Mouse (Mus musculus) liver, embryonic 11.5 days (tissue): Measurements from ENCODE around the gene Tmem221. TPM values are rescaled to one million over a fixed set of nuclear protein-coding genes. Genes with fewer than 3 reads are reported as not detected.

Experiments used
- ATAC-seq: fragments of 200-750 bp; cut with Nextera tagmentation; replicated peaks from 2 replicates; pipeline ENCODE4 v1.8.0; 2017; ENCODE audit warnings: moderate number of reproducible peaks, mild to moderate bottlenecking, moderate TSS enrichment, moderate library complexity; ENCODE audit not compliant: low FRiP score
- DNase-seq: peaks from one replicate; pipeline ENCODE4 v3.0.0-alpha.2; 2017; ENCODE audit warnings: low spot score
- H3K27ac ChIP-seq: fragments of 300-500 bp; sonication (generic); 2 replicates; pipeline ENCODE4 v1.5.1; 2014; ENCODE audit warnings: mild to moderate bottlenecking, low read depth, low read length, control low read depth
- H3K27me3 ChIP-seq: fragments of 300-500 bp; sonication (generic); replicated peaks from 2 replicates; pipeline ENCODE4 v1.6.1; 2014; ENCODE audit warnings: low read length, mixed read lengths; ENCODE audit not compliant: control insufficient read depth, insufficient read depth
- H3K36me3 ChIP-seq: fragments of 300-500 bp; sonication (generic); 2 replicates; pipeline ENCODE4 v1.6.1; 2014; ENCODE audit warnings: mild to moderate bottlenecking, low read length, moderate library complexity, mixed read lengths; ENCODE audit not compliant: control insufficient read depth, insufficient read depth
- H3K4me1 ChIP-seq: fragments of 300-500 bp; sonication (generic); replicated peaks from 2 replicates; pipeline ENCODE4 v1.6.1; 2014; ENCODE audit warnings: low read length, mixed read lengths; ENCODE audit not compliant: control insufficient read depth, insufficient read depth
- H3K4me2 ChIP-seq: fragments of 300-500 bp; sonication (generic); 2 replicates; pipeline ENCODE4 v1.6.1; 2014; ENCODE audit warnings: mild to moderate bottlenecking, control low read depth, moderate library complexity
- H3K4me3 ChIP-seq: fragments of 300-500 bp; sonication (generic); 2 replicates; pipeline ENCODE4 v1.5.1; 2014; ENCODE audit warnings: low read depth, low read length, control low read depth
- H3K9ac ChIP-seq: fragments of 300-500 bp; sonication (generic); 2 replicates; pipeline ENCODE4 v1.6.1; 2014; ENCODE audit warnings: low read depth, low read length, control low read depth
- H3K9me3 ChIP-seq: fragments of 300-500 bp; sonication (generic); 2 replicates; pipeline ENCODE4 v1.6.1; 2016; ENCODE audit warnings: low read length, inconsistent platforms, mixed read lengths; ENCODE audit not compliant: control insufficient read depth
- WGBS: fragments of 180-500 bp; shearing (Covaris S2); extraction: QIAGEN DNeasy Blood & Tissue Kit; methylation state at CpG from one replicate; pipeline ENCODE4 v1.1.7; 2014; 5-methylcytosine and 5-hydroxymethylcytosine counted together
- polyA plus RNA-seq: library from polyadenylated mRNA; unstranded; fragments of >200 nt; fragmentation: Nextera tagmentation; extraction: Ambion mirVana; gene quantifications from 2 replicates; pipeline ENCODE4 v1.2.1, GENCODE M21; 2014

Tmem221 gene
- 0.53 and 1.1 TPM in 2 replicates for polyA plus RNA-seq

DNA sequence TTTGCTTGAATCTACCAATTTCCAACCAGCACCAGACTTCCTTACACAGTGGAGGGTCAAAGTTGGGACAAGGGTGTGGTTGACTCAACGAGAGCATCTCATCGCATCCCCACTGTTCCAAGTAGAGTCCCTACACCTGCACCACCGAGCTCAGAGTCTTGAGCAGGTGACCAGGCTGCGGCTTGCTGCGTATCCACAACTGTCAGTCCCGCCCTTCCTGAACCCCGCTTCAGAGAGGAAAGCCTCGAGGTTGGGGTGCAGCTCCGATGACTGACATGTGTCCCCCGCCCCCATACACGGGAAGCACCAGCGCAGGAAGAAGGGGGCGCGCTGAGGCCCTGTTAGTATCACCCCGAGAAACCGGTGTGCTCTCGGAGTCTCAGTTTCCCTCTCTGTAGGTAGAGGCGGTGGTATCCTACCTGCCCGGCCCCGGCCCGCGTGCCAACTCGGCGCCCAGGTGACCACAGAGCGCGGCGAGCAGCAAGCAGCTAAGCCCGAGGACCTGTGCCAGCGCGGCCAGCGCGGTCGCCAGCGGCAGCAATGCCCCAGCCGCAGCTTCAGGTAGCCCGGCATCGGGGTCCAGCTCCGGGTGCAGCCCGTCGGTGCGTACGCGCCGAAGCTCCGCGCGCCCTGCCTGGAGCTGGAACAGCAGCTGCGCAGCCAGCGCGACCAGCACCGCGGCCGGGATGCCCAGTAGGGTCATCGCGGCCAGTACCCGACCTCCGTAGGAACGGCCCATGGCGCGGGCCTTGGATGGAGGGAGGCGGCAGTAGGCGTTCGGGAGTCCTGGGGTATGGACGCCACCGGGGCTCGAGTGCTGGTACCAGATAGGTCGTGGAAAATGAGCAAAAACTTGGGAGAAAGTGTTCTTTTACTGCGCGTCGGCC lies at the start of gene Tmem221:
Gene Tmem221, minus strand, starts transcription at position 801 of the 887 bp plus-strand sequence.
- H3K36me3 ChIP-seq: no peaks in the 10 kb centered on the region
- H3K27ac ChIP-seq: peak within 1 kb of the TSS; percentile 82
- ATAC-seq (no peak; the same call in 1 of the 2 replicates), DNase-seq (no peak)
- H3K27me3 ChIP-seq: peaks cover 39% of the 10 kb centered on the region
- H3K4me3 ChIP-seq: peak within 1 kb of the TSS; percentile 67
- H3K4me2 ChIP-seq: peak within 1 kb of the TSS; percentile 98
- peaks cover 38% of the 10 kb centered on the region for H3K4me1 ChIP-seq
- no peaks in the 10 kb centered on the region for H3K9me3 ChIP-seq
- 5% methylated on average over 70 of the region's 70 CpGs for WGBS
- peak within 1 kb of the TSS; percentile 63 for H3K9ac ChIP-seq

DNA sequence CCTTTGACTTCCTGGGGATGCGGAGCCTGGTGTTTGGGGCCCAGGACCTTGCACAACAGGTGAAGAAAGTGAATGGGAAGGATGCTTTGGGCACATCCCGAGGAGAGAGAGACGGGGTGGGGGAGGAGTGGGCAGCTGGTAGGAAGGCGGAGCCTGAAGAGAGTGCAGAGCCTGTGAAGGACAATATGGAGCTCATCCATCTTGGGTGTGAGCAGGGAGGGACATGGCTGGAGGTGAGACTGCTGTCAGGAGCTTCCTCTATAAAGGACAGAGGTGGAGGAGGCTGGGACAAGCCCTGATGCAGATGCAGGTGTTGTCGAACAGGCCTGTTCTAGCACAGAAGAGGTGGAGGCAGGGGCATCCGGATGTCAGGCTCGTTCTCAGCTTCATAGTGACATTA lies 45.4 kb upstream of the Tmem221 start:
- no peak overlapping the region for H3K4me3 ChIP-seq
- H3K4me2 ChIP-seq: no peak overlapping the region
- ATAC-seq (no peak), DNase-seq (no peak)
- WGBS: 60% methylated on average over 7 of the region's 7 CpGs
- peaks cover 46% of the 10 kb centered on the region for H3K27me3 ChIP-seq
- no peak overlapping the region for H3K27ac ChIP-seq
- H3K4me1 ChIP-seq: peaks cover 14% of the 10 kb centered on the region
- no peaks in the 10 kb centered on the region for H3K36me3 ChIP-seq
- no peaks in the 10 kb centered on the region for H3K9me3 ChIP-seq
- H3K9ac ChIP-seq: no peak overlapping the region

DNA sequence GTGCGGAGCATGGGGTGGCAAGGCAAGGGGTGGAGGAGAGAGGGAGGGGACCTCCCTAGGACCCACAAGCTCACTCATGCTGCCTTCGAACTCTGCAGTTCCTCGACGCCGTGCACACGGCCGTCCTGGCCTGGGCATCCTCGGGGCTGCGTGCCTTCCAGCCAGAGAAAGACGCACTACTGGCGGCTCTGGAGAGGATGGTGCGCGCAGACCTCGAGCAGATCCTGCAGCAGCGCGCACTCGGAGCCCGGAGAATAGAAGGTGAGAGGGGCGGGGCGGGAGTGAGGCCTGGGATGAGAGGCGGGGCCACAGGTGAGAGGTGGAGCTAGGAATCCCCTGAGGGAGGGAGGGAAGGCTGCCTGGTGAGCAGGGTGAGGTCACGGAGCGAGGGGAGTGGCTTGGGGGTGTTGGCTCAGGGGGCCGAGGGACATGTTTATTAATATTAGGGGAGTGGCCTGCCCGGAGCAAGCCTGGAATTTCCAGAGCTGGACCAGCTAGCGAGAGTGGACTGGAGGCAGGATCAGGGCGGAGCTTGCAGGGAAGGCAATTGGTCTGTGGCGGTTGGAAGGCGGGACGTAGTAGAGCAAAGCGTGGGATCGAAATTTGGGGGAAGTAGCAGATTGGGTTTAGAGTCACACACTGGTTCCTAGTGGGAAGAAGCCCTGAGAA lies 44.1 kb upstream of the Tmem221 start:
- whole genome bisulfite sequencing: 6% methylated on average over 32 of the region's 32 CpGs
- Histone ChIP-seq H3K4me2 (peak overlapping the region; percentile 68), H3K27ac (no peak overlapping the region), H3K9ac (no peak overlapping the region), H3K4me3 (peak overlapping the region; percentile 36), H3K27me3 (peaks cover 46% of the 10 kb centered on the region), H3K4me1 (peaks cover 14% of the 10 kb centered on the region), H3K9me3 (no peaks in the 10 kb centered on the region), H3K36me3 (no peaks in the 10 kb centered on the region)
- DNase-seq (peak; percentile 67), ATAC-seq (peak; percentile 56)

- Histone ChIP-seq H3K36me3 (no peaks in the 10 kb centered on the region), H3K27ac (no peak overlapping the region), H3K27me3 (peaks cover 46% of the 10 kb centered on the region), H3K4me2 (peak overlapping the region; percentile 68), H3K4me3 (peak overlapping the region; percentile 36), H3K9me3 (no peaks in the 10 kb centered on the region), H3K9ac (no peak overlapping the region), H3K4me1 (peaks cover 14% of the 10 kb centered on the region)
- peak; percentile 13; the same call in 1 of the 2 replicates for ATAC-seq
- DNase-seq: peak; percentile 49
- WGBS: 5% methylated on average over 63 of the region's 65 CpGs
Measured at GRCm38 (mm10) chr8:71601939-71602665, 43.4 kb upstream of the Tmem221 start.

DNA sequence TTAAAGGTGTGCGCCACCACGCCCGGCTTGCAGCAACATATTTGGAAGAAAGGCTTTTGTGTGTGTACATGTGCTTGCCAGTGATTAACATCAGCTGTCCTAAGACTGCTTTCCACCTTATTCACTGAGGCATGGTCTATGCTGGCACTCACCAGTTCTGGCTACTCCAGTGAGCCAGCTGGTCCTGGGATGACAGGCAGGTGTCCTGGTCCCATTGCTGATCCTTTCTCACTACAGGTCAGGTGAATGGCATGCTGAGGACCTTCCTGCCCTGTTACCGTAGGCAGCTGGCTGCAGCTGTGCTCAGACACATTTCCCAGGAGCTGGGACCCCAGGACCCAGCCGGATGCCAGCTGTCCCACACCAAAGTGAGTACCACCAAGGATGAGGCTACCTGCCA lies 40.2 kb upstream of the Tmem221 start:
- H3K27me3 ChIP-seq: peaks cover 39% of the 10 kb centered on the region
- H3K4me3 ChIP-seq: no peak overlapping the region
- DNase-seq (no peak), ATAC-seq (no peak)
- no peak overlapping the region for H3K27ac ChIP-seq
- peaks cover 16% of the 10 kb centered on the region for H3K4me1 ChIP-seq
- 88% methylated on average over 5 of the region's 5 CpGs for WGBS
- no peak overlapping the region for H3K9ac ChIP-seq
- H3K4me2 ChIP-seq: no peak overlapping the region
- no peaks in the 10 kb centered on the region for H3K9me3 ChIP-seq
- no peaks in the 10 kb centered on the region for H3K36me3 ChIP-seq

DNA sequence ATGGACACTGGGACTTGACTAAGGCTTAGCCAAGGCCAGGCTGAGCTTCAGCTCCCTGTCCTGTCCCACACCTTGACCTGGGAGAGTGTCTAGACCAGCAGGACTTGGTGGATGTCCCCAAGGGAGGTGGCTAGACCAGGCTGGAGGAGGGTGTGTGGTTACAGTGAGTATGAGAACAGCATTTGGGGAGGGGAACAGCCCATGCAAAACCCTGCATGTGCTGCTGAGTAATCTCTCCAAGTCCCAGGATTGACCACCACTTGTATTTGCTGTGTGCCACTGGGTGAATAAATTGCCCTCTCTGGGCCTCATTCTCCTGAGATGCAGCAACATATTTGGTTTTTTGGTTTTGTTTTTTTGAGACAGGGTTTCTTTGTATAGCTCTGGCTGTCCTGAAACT lies 39.7 kb upstream of the Tmem221 start:
- Histone ChIP-seq H3K27me3 (peaks cover 35% of the 10 kb centered on the region), H3K36me3 (no peaks in the 10 kb centered on the region), H3K9me3 (no peaks in the 10 kb centered on the region), H3K27ac (no peak overlapping the region), H3K9ac (no peak overlapping the region), H3K4me2 (no peak overlapping the region), H3K4me1 (peaks cover 14% of the 10 kb centered on the region), H3K4me3 (no peak overlapping the region)
- DNase-seq (no peak), ATAC-seq (no peak)

DNA sequence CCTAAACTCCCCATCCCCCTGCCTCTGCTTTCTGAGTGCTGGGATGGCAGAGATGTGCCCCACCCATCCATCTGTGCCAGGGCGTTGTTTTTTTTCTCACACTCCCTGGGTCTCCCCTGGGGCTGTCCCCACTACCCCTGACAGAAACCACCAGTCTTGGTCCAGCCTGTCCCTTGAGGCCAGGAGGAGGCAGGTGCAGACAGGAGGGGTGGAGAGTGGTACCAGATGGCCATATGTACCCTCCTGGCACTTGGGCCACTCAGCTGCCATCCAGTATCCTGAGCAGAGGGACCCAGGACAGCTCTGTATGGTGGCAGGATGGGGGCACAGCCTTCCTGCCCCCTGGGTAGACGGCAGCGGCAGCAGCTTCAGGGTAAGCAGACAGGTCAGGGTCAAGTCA lies 38.8 kb upstream of the Tmem221 start, which contains the start of gene Fam129c:
Gene Fam129c, plus strand, starts transcription at position 198 of the 400 bp plus-strand sequence.
- ATAC-seq: no peak
- no peaks in the 10 kb centered on the region for H3K36me3 ChIP-seq
- H3K4me1 ChIP-seq: peaks cover 16% of the 10 kb centered on the region
- H3K4me3 ChIP-seq: no peak within 1 kb of the TSS
- no peak for DNase-seq
- no peak within 1 kb of the TSS for H3K4me2 ChIP-seq
- no peak within 1 kb of the TSS; the same call in 1 of the 2 replicates for H3K9ac ChIP-seq
- no peak within 1 kb of the TSS for H3K27ac ChIP-seq
- H3K9me3 ChIP-seq: no peaks in the 10 kb centered on the region
- 84% methylated on average over 3 of the region's 3 CpGs for WGBS
- peaks cover 25% of the 10 kb centered on the region for H3K27me3 ChIP-seq

- ATAC-seq: no peak
- no peak for DNase-seq
Measured at GRCm38 (mm10) chr8:71596798-71597197, 38.1 kb upstream of the Tmem221 start.

More at GRCm38 (mm10) chr8:71596798-71597197, 38.1 kb upstream of the Tmem221 start:
- Histone ChIP-seq H3K27ac (no peak overlapping the region), H3K9me3 (no peaks in the 10 kb centered on the region), H3K36me3 (no peaks in the 10 kb centered on the region), H3K4me2 (no peak overlapping the region), H3K9ac (no peak overlapping the region), H3K4me1 (peaks cover 11% of the 10 kb centered on the region), H3K4me3 (no peak overlapping the region), H3K27me3 (peaks cover 19% of the 10 kb centered on the region)
- 71% methylated on average over 4 of the region's 4 CpGs for WGBS
